Mouse (Mus musculus) spleen, embryonic (tissue): Measurements from ENCODE around the gene Cbfa2t3.

Source experiments
- CTCF ChIA-PET: fragments of 350-600 bp; sonication (Branson Sonifier 250); formaldehyde crosslinking; loops from one replicate; lab custom pipeline; 2022; lab: Charles Lee

Cbfa2t3 gene

DNA sequence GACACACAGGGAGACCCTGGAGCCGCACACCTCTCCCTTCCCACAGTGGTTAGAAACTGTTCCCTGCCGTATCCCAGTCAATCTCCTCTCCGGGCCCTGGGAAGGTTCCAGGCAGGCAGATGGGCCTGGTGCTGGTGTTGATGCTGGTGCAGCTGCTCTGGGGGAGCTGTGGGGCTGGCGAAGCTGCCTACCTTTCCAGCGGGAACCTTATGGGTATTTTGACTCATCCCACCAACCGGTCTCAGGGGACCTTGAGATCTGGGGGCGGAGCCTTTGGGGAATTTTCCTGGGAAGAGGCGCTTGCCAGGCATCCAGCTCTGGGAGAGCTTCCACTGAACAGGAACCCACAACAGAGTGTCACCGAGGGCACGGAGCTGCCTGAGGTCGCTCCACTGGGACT lies 31.1 kb downstream of the Cbfa2t3 start:
- CTCF ChIA-PET, result no interaction called here

DNA sequence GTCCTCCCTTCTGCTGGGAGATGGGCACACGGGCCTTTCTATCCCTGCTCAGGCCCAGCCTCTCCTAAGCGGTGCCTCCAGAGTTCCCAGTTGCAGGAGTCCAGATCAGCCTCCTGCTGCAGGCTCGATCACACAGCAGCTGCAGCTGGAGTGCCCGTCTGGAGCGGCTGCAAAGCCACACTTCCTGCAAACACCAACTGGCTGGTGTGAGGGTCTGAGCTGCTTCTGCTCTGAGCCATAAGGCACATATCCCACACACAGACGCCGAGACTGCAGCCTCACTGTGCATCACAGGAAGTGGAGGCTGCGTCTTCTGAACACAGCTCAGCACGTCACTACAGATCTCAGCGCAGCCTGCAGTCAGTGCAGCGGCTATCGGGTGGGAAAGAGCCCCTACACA lies 32.1 kb downstream of the Cbfa2t3 start:
- CTCF ChIA-PET, result no interaction called here

DNA sequence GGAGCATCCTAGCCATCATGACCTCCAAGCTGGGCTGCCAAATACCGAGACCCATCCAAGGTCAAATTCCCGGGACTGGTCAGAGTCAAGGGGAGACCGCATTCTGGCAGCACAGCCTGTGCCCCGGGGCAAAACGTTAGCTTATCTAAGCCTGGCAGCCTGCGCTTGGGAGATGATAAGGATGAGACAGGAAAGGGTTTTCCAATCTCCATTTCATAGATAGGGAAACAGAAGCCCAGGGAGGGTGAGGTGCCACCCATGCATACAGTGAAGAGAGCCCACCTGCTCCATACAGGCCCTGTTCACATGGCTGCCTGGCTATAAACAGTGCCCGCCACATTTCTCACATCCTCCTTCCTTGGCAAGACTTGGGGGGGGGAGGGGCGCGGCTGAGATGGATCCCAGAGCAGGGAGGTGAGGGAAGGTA lies 32.6 kb downstream of the Cbfa2t3 start:
- CTCF ChIA-PET, result interaction anchor here (0.6 kb wide), 1 partner anchor 445 kb away, joined by 6 read pairs; no protein-coding TSS in a partner anchor

DNA sequence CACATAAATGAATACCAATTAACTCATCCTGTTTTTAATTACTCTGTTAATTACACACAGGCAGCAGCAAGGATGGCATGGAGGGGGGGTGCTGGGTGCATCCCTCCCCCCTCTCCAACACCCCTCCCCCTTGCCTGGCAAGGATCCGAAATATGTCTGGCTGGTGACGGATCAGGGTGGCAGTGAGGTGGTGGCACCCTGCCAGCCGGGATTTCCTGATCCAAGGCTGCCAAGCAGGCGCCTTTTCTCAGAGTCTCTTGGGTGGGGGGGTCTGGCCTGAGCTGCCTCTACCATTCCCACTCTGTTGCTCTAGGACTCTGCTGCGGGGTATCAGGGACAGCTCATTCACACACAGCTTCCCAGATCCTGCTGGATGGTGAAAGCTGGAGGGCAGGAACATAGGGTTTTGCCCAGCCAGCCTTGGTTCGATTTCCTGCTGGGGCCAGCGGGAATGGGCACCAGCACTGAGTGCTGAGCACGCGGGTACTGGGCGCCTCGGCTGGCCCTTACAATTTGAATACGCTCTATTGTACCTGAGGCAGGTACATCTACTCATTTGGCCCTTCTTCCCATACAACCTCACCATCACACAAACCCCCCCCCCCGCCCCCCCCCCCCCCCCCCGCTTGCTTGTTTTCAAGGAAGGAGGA lies 33.1 kb downstream of the Cbfa2t3 start:
- CTCF ChIA-PET, result interaction anchor here (0.6 kb wide), 1 partner anchor 445 kb away, joined by 6 read pairs; no protein-coding TSS in a partner anchor

DNA sequence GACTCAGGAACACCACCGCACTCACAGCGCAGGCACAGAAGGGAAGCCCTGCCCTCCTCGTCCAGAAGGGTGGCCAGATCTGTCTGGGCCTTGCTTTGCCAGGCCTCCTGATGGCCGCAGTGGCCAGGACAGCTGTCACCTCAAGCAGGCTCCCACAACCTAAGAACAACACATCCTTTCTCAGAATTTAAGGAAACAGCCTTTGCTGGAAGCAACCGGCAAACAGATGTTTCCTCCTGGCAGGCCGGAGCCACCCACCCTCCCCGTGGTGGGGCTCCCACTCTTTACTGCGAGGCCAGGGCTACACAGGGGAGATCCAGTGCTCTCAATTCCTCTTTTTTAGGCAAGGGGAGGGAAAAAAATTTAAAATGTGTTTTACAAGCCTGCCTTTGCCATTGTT lies 33.7 kb downstream of the Cbfa2t3 start:
- CTCF ChIA-PET, result no interaction called here

DNA sequence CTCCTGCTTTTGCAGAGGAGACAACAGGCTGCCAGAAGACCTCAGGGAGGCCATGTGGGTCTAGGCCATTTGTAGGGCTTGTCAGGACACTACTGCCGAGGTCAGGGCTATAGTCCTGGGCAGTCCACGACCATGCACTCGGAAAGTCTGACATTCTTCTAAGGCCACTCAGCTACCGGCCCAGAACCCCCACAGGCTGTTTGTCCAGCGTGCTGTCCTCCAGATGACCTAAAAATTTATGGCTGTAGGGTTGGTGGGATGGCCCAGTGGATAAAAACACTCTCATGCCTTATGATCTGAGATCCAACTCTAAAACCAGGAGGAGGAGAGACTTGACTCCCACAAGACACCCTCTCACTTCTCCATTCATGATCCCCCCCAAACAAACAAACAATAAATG lies 35.2 kb downstream of the Cbfa2t3 start:
- CTCF ChIA-PET, result no interaction called here

DNA sequence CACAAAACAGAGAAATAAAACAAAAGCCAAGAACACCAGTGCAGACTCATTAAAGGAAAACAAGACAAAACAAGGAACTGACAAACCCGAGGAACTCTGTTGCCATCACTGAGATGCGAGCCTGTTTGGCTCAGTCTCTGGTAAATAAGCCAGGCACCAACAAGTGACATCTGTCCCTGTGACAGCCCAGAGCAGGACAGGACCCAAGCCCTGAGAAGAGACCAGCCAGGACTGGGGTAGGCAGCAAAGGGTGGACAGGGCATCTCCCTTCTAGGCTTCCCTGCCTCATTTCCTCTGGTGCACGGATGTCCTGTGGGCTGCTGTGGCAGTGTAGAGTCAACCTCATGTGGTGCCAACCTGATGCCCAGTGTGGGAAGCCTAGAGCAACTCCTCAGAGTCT lies 35.8 kb downstream of the Cbfa2t3 start:
- CTCF ChIA-PET, result no interaction called here

DNA sequence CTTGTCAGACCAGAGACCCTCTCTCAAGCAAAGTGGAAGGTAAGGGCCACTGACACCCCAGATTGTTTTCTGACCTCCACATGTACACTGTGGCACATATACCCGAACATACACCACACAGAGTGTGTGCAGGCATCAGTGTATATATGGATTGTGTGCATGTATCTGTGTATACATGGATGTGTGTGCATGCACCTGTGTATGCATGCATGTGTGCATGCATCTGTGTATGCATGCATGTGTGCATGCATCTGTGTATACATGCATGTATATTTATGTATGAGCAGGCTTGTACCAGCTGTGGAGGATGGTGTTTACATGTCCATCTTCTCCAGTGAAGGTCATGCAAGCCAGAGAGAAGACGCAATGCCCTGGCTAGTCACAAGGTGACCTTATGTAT lies 37.0 kb downstream of the Cbfa2t3 start:
- CTCF ChIA-PET, result no interaction called here

DNA sequence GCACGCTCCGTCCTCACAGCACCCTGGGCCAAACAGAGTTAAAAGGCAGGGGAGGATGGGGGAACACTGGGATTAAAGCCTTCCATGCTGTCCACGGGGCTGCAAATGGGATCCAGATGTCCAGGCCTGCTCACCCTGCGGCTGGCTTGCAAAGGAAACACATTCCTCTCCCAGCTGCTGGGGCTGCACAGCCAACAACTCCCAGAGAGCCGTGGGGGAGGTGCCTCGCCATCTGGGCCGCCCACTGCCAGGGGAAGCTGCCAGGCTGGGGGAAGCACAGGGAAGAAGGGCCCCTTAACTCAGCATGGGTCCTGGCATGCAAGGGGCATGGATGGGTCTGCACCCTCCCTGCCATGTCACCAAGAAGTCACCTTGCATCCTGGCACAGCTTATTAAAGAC lies 37.8 kb downstream of the Cbfa2t3 start:
- CTCF ChIA-PET, result no interaction called here

DNA sequence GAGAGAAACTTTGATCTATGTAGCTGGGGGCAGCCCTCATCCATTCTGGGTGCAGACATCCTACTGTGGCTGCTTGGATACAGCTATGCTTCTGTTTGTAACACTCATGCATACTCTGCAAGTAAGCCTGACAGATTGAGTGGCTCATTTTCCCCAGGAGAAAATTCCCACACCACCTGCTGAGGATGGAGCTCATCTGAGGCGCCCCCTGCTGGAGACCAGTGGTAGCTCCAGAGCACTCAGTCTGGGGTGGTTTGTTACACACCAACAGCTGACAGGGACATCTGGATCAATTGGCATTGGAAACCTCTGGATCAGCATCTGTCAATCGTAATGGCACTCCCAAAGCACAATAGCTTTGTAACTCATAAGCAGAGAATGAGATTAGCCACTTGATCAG lies 38.9 kb downstream of the Cbfa2t3 start:
- CTCF ChIA-PET, result interaction anchor here (0.5 to 1.5 kb wide), 4 partner anchors 41 to 625 kb away, joined by 3 read pairs; no protein-coding TSS in a partner anchor

DNA sequence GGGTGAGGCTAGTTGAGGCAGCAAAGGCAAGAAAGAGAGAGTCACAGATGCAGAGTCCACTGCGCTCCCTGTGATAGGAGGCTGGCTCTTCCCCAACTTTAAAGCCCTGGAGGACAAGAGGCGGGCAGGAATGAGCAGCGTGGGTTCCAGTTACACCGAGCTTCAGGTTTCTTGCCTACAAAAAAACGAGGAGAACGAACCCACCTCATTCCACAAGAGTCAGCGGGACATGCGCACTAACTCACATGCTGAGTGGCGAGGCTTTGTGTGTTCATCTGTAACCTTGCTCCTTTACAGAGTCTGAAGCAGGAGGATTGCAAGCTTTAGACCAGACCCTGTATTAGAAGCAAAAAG lies 40.1 kb downstream of the Cbfa2t3 start:
- CTCF ChIA-PET, result interaction anchor here (1.5 kb wide), 1 partner anchor 40 kb away, joined by 3 read pairs; no protein-coding TSS in a partner anchor

DNA sequence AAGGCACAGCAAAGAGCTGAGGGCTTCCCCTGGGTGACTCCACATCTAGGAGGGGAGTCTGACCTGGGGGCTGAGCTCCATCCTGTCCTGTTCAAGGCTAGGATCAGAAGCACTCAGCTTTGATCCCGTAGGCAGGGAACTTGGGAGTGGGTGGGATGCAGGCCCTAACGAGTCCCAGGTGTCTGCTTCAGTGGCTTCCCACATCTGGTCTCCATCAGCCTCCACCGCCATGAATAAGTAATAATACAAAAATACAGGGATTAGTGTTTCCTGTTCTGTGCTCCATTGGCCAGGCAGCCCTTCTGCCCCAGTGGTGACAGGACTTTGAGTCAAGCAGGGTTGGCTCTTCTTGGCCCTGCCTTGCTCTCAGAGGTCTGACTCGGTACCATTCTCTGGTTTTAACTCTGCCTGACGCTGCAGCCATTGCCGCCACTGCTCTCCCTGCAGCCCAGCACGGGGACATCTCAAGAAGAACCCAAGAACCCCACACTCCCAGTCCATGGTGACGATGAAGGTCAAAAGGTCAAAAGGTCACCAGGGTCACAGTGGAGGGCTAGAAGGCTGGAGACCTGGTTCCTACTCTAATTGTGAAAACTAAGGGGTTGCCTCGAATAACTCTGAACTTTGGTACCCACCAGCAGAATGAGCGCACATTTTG lies 40.6 kb downstream of the Cbfa2t3 start:
- CTCF ChIA-PET, result no interaction called here

DNA sequence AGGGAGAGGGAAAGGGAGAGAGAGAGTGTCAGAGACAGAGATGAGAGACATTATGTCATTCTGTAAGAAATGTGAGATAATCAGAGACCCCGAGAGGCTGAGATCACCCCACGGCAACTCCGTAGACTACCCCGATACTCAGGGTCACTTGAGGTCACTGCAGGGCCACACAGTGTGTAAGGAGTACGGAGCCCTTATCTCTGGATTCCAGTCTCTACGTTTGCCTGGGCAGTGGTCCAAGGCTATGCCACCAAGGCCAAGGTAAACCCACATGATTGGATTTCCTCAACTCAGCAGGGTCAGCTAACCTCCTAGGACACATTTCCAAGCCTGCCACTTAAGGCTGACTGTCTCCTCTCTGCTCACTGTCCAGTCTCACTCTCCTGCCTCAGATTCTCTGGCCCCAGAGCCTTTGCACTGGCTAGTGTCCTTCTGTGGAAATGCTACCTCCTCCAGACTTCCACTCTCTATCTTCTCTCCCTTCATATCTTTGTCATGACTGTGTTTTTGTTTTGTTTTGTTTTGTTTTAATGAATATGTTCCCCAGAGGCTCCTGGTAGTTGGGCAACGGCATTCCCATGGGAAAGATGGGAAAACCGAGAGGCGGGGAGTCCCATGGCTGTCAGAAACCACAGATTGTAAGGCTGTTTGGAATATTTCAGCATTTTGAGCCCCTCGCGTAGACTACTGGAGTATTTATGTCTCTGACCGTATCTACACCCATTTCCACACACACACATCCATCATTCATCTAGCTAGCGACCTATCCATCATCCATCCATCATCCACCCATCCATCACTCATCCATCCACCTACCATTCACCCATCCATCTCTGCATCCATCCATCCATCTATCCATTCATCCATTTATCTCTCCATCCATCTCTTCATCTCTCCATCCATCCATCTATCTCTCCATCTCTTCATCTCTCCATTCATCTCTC lies 42.6 kb downstream of the Cbfa2t3 start:
- CTCF ChIA-PET, result no interaction called here

DNA sequence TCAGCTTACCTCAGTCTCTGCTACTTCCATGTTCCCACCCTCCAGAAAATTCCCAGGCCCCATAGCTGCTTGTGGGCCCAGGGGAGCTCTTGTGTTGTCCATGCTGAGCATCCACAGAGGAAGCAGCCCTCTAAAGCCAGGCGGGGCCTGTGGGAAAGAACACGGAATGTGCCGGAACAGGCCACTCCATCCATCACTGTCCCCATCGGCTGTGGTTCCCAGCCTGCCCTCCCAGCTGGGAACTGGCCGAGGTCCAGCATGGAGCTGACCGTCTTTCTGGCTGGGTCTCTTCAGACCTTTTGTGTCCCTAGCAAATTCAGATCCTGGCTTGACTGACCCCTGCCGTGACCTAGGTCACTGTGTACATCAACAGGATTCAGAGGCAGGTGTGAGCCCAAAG lies 44.1 kb downstream of the Cbfa2t3 start:
- CTCF ChIA-PET, result interaction anchor here (0.9 kb wide), 1 partner anchor 104 kb away, joined by 3 read pairs; no protein-coding TSS in a partner anchor

DNA sequence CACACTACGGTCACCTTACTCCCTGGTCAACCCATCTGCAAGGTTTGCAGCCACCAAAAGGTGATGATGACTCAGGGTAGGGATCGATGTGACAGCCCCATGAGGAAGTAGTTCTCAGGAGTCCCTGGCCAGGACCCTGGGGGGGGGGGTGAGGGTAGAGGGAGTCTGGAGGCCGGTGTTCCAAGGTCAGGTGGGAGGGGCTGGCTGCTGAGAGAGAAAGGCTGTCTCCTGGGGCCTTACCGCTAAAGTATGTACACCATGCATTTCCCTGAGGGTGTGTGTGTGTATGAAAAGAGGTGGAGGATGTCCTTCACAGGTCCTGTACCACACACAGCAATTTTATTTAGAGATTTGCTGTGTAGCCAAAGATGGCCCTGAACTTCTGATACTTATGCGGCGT lies 46.3 kb downstream of the Cbfa2t3 start:
- CTCF ChIA-PET, result no interaction called here

DNA sequence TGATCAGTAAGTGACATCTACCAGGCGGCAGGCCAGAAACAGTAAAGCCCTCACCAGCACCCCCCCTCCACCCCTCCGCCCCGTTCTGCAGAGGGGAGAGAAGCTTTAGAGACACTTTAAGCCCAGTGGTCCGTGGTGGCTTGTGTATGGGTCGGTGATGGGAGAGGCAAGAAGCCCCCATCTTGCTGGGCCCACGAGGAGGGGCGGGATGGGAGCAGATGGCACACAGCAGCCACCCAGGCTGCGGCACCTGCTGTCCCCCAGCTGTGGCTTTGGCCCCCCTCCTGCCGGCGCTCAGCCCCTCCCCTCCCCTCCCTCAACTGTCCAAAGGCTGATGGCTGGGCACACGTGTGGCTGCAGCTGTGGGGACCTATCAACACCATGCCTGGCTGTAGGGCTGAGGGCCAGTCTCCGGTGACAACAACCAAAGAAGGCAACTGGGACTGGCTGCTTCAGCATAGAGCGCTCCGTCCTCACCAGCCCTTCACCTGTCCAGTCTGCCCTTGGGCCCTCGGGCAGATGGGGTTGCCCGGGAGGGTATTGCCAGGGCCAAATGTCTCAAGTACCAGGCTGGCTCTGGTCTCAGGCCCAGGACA lies 47.5 kb downstream of the Cbfa2t3 start:
- CTCF ChIA-PET, result no interaction called here

DNA sequence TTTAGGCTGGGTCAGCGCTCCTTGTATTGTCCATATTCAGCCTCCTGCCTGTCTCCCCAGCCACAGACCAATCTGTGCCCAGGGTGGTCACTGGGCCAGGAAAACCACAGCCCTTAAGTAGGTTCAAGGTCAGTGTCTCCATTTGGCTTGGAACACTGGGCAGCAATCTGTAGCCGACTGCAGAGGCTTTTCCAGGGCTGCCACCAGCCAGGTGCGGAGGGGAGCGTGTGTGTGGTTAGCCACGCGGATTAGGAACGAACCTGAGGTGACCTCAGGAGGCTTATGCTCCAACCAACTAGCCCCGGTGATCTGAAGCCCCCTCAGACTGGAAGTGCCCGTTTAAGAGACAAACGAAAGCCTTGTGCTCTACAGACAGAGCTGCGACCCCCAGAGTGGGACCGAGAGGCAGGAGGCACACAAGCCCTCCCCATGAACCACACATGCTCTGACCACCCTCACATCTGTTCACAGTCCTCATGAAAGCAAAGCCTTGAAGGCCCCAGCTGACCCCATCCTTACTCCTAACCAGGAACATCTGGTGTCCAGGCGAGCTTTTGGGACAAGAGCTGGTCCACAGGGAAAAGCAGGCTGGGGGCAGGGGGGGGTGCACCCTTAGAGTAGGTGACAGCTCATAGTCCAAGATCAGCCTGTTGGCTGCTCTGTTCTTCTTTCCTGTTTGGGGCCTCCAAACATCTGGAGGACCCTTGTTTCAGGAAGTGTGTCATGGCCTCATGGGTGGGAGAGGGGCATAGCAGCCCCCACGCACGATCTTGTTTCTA lies 50.5 kb downstream of the Cbfa2t3 start:
- CTCF ChIA-PET, result no interaction called here

DNA sequence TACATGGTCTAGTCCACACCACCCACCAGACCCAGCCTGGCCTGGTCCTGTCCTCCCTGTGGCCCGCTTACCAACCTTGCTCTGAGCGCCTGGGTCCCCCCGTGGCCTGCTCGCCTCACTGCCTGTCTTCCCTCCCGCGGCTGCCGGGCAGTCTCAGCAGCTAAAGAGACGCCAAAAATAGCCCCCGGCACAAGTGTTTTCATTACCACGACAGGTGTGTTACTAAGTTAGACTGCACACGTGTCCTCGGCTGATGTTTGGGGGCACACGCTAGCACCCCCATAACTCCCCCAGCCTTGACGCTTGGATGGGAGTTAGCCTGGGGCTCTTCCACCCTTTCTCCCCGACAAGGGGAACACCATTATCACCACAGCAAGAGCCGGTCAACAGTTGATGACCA lies 52.6 kb downstream of the Cbfa2t3 start:
- CTCF ChIA-PET, result no interaction called here

DNA sequence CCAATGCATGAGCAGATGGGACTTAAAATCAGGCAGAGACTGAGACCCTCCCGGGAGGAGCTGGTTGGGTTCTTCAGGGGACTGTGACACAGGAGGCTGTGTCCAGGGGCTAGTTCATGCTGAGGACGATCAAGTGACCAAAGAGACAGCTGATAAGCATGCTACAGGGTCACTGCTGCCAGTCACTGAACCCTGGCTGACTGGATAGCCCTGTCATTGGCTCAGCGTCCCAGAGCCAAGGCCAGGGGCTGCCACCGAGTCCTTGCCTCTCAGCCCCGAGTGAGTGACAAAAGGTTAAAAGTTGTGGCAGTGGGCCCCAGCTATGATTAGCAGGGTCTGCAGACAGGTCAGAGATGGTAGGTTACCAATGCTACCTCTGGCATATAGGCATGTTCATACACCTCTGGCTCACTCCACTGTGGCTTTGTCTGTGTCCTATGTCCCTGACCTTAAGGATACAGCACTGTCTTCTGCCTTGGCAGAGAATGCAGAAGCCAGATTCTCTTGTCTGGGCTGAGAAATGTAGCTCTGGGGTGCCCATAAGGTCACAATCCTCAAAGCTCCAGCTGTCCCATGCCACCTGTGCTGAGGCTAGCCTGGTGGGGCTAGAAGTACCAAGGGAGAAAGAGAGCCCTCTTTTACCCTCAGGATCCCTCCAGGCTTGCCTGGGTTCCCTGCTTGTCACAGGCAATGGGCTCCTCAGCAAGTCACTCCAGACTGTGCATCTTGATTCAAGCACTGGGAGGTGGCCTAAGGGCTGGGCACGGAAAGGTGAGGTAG lies 54.5 kb downstream of the Cbfa2t3 start:
- CTCF ChIA-PET, result interaction anchor here (0.6 kb wide), 1 partner anchor 986 kb away, joined by 3 read pairs; no protein-coding TSS in a partner anchor

DNA sequence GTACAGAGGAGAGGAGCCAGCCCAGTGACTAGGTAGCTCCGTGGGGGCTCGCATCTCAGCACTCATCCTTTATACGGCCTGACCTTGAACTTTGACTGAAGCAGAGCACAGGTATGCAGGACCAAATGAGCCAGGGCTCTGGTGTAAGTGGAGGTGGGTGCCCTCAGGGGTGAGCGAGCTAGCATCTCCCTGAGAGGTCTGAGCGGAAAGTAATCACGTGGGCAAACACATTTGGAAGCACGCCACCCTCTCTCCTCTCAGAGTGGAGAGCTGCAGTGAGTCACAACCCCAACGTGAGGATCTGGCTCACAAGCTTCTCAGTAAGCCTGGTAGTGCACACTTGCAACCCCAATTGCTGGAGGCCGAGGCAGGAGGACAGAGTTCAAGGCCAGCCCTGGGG lies 56.8 kb downstream of the Cbfa2t3 start:
- CTCF ChIA-PET, result interaction anchor here (0.6 kb wide), 1 partner anchor 19 kb away, joined by 3 read pairs; the partner anchor contains the start of gene Pabpn1l
